22 mouse cellular contexts compared by ENCODE assay signal in the genomic region with DNA sequence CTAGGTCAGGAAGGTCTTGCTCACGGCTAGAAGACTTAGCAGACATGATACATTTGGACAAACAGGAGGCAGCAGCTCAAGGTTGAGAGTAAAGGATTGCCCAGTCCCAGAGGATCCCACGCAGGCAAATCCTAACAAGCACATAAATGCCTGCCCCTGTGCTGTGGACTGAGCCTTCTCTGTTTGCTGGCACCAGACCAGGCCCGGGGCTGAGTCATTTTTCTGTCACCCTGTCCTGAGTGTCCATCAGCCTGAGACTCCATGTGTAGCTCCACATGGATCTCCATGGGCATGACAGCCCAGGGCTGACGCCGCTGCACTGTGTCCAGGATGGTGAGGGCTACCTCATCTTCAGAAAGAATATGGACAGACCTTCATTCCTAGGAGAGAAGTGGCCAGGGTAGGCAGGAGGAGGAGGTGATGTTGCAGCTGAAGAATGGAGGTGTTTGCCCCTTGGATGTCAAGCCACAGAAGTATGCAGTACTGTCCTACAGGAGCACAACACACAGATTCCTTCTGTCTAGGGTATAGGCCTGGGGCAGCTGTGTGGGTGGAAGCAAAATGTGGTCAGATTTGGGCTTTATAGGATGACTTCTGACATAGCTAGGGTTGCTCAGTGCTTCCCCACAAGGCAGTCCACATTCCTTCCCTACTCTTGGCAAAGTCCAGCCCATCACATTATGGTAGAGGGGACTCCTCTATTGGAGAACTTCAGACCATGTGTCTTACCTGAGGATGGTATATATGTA. TPM values are rescaled to one million over a fixed set of nuclear protein-coding genes. Genes with fewer than 3 reads are reported as not detected.
A peak's percentile ranks its signal among the peaks of the same experiment; 100 is the strongest.
DNase-seq lines count a peak whose midpoint lies in the region; ATAC-seq and TF ChIP-seq lines count a peak whose summit lies in the region.
"Had no signal": no experiment of that assay in that cellular context is flagged by ENCODE, and none has a peak within 500 bp of the region (broad histone marks: within the 10 kb centered on the region; RNA-seq: fewer than 3 reads in every experiment).

No protein-coding gene starts in this region.

- no peak for ATAC-seq in liver, postnatal 0 days
- ATAC-seq in forebrain, embryonic 11.5 days (replicated peaks; ENCODE audit: low FRiP score), result no peak; the same call in 1 of the 2 replicates
- ATAC-seq: forebrain, embryonic 13.5 days; intestine, embryonic 16.5 days; midbrain, embryonic 13.5 days had no signal

- no peak for TF ChIP-seq POLR2A in cerebellum, adult 2 months (IDR thresholded peaks at IDR 0.05; ENCODE audit: borderline replicate concordance, insufficient read depth, low read length)

- peaks cover 28% of the 10 kb centered on the region for H3K4me1 ChIP-seq in cerebellum, adult 2 months (ENCODE audit: control insufficient read depth, insufficient read depth, low read length)
- no peaks in the 10 kb centered on the region; the same call in 1 of the 2 replicates for H3K4me1 ChIP-seq in liver, postnatal 0 days (ENCODE audit: insufficient read depth)
- no peaks in the 10 kb centered on the region for H3K4me1 ChIP-seq in forebrain, embryonic 11.5 days (replicated peaks; ENCODE audit: control insufficient read depth, insufficient read depth, low read length)
- H3K4me1 ChIP-seq: liver, embryonic 15.5 days had no signal

- peak; percentile 62 to 66 for DNase-seq in cerebellum, adult 2 months
- DNase-seq in cerebellum, adult 11 months, result no peak
- peak; percentile 42 for DNase-seq in lung, postnatal 14 days
- DNase-seq in lung, postnatal 25 days (ENCODE audit: low spot score), result no peak
- peak; percentile 79 for DNase-seq in adrenal gland, postnatal 14 days
- DNase-seq in liver, postnatal 0 days, result no peak
- DNase-seq in forebrain, embryonic 11.5 days (ENCODE audit: low spot score), result no peak
- DNase-seq: gastrocnemius, postnatal 10 days; heart, adult 18-20 months; kidney, postnatal 36 days; right cerebral cortex, postnatal 4 days; thymus, postnatal 25 days had no signal

- no peaks in the 10 kb centered on the region for H3K9me3 ChIP-seq in liver, postnatal 0 days (ENCODE audit: low read length)
- H3K9me3 ChIP-seq in forebrain, embryonic 11.5 days (ENCODE audit: control insufficient read depth, low read length), result no peaks in the 10 kb centered on the region
- H3K9me3 ChIP-seq: forebrain, embryonic 13.5 days; heart, embryonic 13.5 days; hindbrain, embryonic 15.5 days; limb, embryonic 15.5 days; liver, embryonic 15.5 days; midbrain, embryonic 13.5 days had no signal

- no peak for TF ChIP-seq CTCF in cerebellum, adult 2 months (IDR thresholded peaks at IDR 0.05; ENCODE audit: borderline replicate concordance, insufficient read depth, low read depth, low read length)
- TF ChIP-seq CTCF in liver, postnatal 0 days (IDR thresholded peaks at IDR 0.05; ENCODE audit: low read depth), result no peak

- no peak overlapping the region for H3K4me2 ChIP-seq in liver, postnatal 0 days (ENCODE audit: low read depth, low read length)
- no peak overlapping the region for H3K4me2 ChIP-seq in forebrain, embryonic 11.5 days (ENCODE audit: low read depth, low read length, severe bottlenecking)
- H3K4me2 ChIP-seq: forebrain, embryonic 13.5 days; heart, embryonic 13.5 days; hindbrain, embryonic 15.5 days; limb, embryonic 15.5 days; liver, embryonic 15.5 days; midbrain, embryonic 13.5 days had no signal

- H3K36me3 ChIP-seq in liver, postnatal 0 days (replicated peaks; ENCODE audit: insufficient read depth, low read length), result no peaks in the 10 kb centered on the region
- no peaks in the 10 kb centered on the region for H3K36me3 ChIP-seq in forebrain, embryonic 11.5 days (ENCODE audit: control insufficient read depth, insufficient read depth, low read length)
- H3K36me3 ChIP-seq: heart, embryonic 13.5 days; liver, embryonic 15.5 days had no signal

- H3K27ac ChIP-seq in cerebellum, adult 2 months (ENCODE audit: insufficient read depth, low read length), result no peak overlapping the region
- no peak overlapping the region for H3K27ac ChIP-seq in liver, postnatal 0 days (ENCODE audit: low read depth)
- H3K27ac ChIP-seq in forebrain, embryonic 11.5 days (ENCODE audit: low read depth, low read length), result no peak overlapping the region
- H3K27ac ChIP-seq: forebrain, embryonic 13.5 days; heart, embryonic 13.5 days; hindbrain, embryonic 15.5 days; limb, embryonic 15.5 days; liver, embryonic 15.5 days; midbrain, embryonic 13.5 days had no signal

- 76% methylated on average over 5 of the region's 5 CpGs for WGBS in cerebellum, adult 2 months
- WGBS in liver, postnatal 0 days (ENCODE audit: insufficient replicate concordance), result 83% methylated on average over 5 of the region's 5 CpGs
- 92% methylated on average over 5 of the region's 5 CpGs for WGBS in forebrain, embryonic 11.5 days

- TF ChIP-seq EP300 in liver, postnatal 0 days (IDR thresholded peaks at IDR 0.05; ENCODE audit: low read depth), result no peak

- H3K4me3 ChIP-seq in cerebellum, adult 2 months (replicated peaks; ENCODE audit: insufficient read depth, low read depth, low read length), result no peak overlapping the region
- no peak overlapping the region for H3K4me3 ChIP-seq in liver, postnatal 0 days (ENCODE audit: low read depth, low read length)
- no peak overlapping the region for H3K4me3 ChIP-seq in forebrain, embryonic 11.5 days (ENCODE audit: low read depth, low read length)
- H3K4me3 ChIP-seq: forebrain, embryonic 13.5 days; heart, embryonic 13.5 days; hindbrain, embryonic 15.5 days; limb, embryonic 15.5 days; liver, embryonic 15.5 days; midbrain, embryonic 13.5 days had no signal

- H3K27me3 ChIP-seq in cerebellum, adult 2 months (ENCODE audit: control insufficient read depth, insufficient read depth, low read length), result no peaks in the 10 kb centered on the region
- no peaks in the 10 kb centered on the region for H3K27me3 ChIP-seq in liver, postnatal 0 days (ENCODE audit: insufficient read depth, low read length)
- H3K27me3 ChIP-seq in forebrain, embryonic 11.5 days (ENCODE audit: control insufficient read depth, insufficient read depth, low read length), result no peaks in the 10 kb centered on the region
- H3K27me3 ChIP-seq: CH12.LX; hindbrain, embryonic 15.5 days; limb, embryonic 15.5 days; liver, embryonic 15.5 days; midbrain, embryonic 13.5 days had no signal

- H3K9ac ChIP-seq in liver, postnatal 0 days (replicated peaks), result no peak overlapping the region
- no peak overlapping the region for H3K9ac ChIP-seq in forebrain, embryonic 11.5 days (ENCODE audit: low read length)
- H3K9ac ChIP-seq: forebrain, embryonic 13.5 days; heart, embryonic 13.5 days; hindbrain, embryonic 15.5 days; limb, embryonic 15.5 days; liver, embryonic 15.5 days; midbrain, embryonic 13.5 days had no signal

RNA-seq across cellular contexts. Expression of a gene that starts 27.7 kb away (rescaled TPM):
- polyA plus RNA-seq in cerebellum, adult 2 months (2012; rRNA removed), result 23.4 and 26.4 TPM in 2 replicates
- total RNA-seq in adrenal gland, postnatal 14 days (2021), result 0.56 and 0.60 TPM in 2 replicates
- 0.15 and 0.24 TPM in 2 replicates for polyA plus RNA-seq in liver, postnatal 0 days (2015; fragmentation: Nextera tagmentation; extraction: Ambion mirVana)
- 15.0 and 17.4 TPM in 2 replicates for polyA plus RNA-seq in forebrain, embryonic 11.5 days (2014; fragmentation: Nextera tagmentation; extraction: Ambion mirVana)
- total RNA-seq: CH12.LX; megakaryocyte progenitor cell, adult 5-6 weeks; MEL had no signal

Comparison
In these comparisons a context has a peak if more than half of its experiments do, and no peak if none do; other contexts are left out.
1. DNase-seq: peak in cerebellum, adult 2 months (2 of 2), lung, postnatal 14 days (single experiment) and adrenal gland, postnatal 14 days (single experiment); none in cerebellum, adult 11 months (single experiment), lung, postnatal 25 days (single experiment), liver, postnatal 0 days (single experiment) and forebrain, embryonic 11.5 days (single experiment).
2. RNA of a gene that starts 27.7 kb away (polyA plus RNA-seq): 23.4 to 26.4 TPM in cerebellum, adult 2 months and 15.0 to 17.4 TPM in forebrain, embryonic 11.5 days; 0.15 to 0.24 TPM in liver, postnatal 0 days; every median in the first group is over 10 times any median in the second.